Mouse (Mus musculus) left cerebral cortex, postnatal 10 days (tissue): ENCODE measurements around the gene Tnpo3. TPM values are rescaled to one million over a fixed set of nuclear protein-coding genes. Genes with fewer than 3 reads are reported as not detected.

ENCODE experiments used
- DNase-seq, 2 experiments: peaks; one replicate each; pipeline ENCODE4 v3.0.0; 2021 to 2022; ENCODE audit warnings: low spot score in 2 of 2, mixed read lengths in 1 of 2; ENCODE audit errors: extremely low spot score in 1 of 2
- intact Hi-C: fragments of 180-260 bp; cut with DNase I; formaldehyde crosslinking; loops from one replicate; pipeline ENCODE4 v1.15.1; 2025
- total RNA-seq, 2 experiments: library from RNA; stranded (reverse); gene quantifications; 2 replicates each; pipeline ENCODE4 v1.2.3; 2021

Tnpo3 gene
- 10 to 100 TPM; 73.8 to 77.3 TPM for total RNA-seq

GRCm38 (mm10) chr6:29609111-29610019, at the start of gene Tnpo3:
Gene Tnpo3 (minus strand): TSS chr6:29609887.
- intact Hi-C loops: no loop called here
- DNase-seq: peak; percentile 91 to 96

GRCm38 (mm10) chr6:29658626-29659475, 49.2 kb upstream of the Tnpo3 start:
- no peak for DNase-seq

GRCm38 (mm10) chr6:29653271-29653670, 43.6 kb upstream of the Tnpo3 start:
- DNase-seq: no peak
- intact Hi-C loops: no loop called here

More at GRCm38 (mm10) chr6:29658626-29659475, 49.2 kb upstream of the Tnpo3 start:
- intact Hi-C loops: no loop called here

DNA sequence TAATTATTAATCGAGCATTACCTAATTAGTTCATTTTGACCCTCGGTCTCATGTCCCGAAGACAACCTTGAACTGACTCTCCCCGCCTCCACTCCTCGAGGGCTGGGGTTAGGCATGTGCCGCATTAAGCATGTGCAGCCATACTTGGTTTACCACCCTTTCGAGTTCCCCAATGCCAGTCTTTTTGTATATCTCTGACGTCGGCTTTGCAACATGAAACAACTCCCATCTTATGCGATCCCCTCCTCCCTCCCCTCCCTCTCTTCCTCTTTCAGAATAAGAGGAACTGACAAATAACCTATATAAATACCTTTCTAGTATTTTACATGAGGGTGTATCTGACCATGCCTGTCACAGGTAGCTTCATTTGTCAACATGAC, 40.5 kb upstream of the Tnpo3 start:
- intact Hi-C loops: no loop called here
- no peak for DNase-seq

GRCm38 (mm10) chr6:29649494-29650169, 39.9 kb upstream of the Tnpo3 start:
- DNase-seq: peak; percentile 82
- intact Hi-C loops: no loop called here

DNA sequence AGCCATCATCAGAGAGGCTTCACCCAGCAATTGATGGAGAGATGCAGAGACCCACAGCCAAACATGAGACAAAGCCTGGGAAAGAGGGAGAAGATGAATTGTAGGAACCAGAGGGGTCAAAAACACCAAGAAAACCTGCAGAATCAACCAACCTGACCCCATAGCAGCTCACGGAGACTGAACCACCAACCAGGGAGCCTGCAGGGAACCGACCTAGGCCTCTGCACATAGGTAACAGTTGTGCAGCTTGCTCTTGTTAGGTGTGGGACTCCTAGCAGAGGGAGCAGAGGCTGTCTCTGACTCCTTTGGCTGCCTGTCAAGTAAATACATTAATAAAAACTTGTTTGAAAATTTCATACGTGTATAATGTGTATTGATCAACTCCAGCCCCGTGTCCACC, 32.1 kb upstream of the Tnpo3 start:
- intact Hi-C loops: no loop called here
- DNase-seq: no peak

DNA sequence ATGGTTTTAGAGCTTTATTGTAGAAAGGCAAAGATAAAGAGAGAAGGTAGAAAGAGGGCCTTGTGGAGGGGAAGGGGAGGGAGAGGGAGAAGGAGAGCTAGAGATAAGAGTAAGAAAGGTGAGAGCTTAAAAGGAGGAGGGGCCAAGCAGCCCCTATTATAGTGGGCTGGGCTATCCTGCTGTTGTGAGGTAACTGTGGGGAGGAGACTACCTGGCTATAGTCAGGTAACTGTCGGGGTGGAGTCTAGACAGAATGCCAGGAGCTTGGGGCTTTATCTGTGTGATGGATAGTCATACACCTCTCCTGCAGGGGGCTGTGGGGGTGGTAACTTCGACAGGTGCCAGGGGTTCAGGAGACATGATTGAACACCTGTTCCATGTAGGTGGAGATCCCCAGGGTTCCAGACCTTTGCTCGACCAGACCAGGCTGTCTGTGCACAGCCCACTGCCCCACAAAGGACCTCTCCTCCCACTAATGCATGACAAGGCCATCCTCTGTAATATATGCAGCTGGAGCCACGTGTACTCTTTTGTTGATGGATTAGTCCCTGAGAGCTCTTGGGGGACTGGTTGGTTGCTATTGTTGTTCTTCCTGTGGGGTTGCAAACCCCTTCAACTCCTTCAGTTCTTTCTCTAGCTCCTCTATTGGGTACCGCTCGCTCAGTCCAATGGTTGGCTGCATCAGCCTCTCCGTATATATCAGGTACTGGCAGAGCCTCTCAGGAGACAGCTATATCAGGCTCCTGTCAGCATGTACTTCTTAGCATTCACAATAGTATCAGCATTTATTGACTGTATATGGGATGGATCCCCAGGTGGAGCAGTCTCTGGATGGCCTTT, 30.1 kb upstream of the Tnpo3 start:
- intact Hi-C loops: no loop called here

DNA sequence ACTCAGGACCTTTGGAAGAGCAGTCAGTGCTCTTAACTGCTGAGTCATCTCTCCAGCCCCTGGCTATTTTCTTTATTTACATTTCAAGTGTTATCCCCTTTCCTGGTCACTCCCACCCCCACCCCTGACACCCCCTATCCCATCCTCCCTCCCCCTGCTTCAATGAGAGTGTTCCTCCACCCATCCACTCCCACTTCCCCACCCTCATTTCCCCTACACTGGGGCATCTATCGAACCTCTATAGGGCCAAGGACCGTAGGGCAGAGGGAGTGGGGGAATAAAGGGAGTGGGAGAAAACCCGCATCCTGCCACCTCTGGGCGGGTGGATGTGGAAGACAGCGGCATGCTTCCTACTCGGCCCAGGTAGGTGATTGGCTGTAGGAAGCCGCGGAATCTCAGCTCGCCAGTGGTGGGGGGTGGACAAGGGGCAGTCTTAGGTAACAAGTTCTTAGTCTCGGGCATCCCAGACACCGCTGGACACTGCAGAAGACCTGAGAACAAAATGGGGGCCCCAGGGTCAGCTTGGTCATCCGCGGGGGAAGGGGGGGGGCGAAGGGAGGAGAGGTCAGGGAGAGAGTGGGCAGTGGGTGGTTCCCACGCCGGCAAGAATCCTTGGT, 29.3 kb upstream of the Tnpo3 start:
- intact Hi-C loops: no loop called here
- DNase-seq: no peak

More for the DNA sequence above, 30.1 kb upstream of the Tnpo3 start:
- DNase-seq: no peak

- DNase-seq: no peak
- intact Hi-C loops: no loop called here
Observed at GRCm38 (mm10) chr6:29637397-29638373, 28.0 kb upstream of the Tnpo3 start.

GRCm38 (mm10) chr6:29636322-29637092, 26.8 kb upstream of the Tnpo3 start:
- intact Hi-C loops: no loop called here
- no peak for DNase-seq

GRCm38 (mm10) chr6:29634537-29634936, 24.9 kb upstream of the Tnpo3 start:
- intact Hi-C loops: no loop called here
- no peak for DNase-seq

DNA sequence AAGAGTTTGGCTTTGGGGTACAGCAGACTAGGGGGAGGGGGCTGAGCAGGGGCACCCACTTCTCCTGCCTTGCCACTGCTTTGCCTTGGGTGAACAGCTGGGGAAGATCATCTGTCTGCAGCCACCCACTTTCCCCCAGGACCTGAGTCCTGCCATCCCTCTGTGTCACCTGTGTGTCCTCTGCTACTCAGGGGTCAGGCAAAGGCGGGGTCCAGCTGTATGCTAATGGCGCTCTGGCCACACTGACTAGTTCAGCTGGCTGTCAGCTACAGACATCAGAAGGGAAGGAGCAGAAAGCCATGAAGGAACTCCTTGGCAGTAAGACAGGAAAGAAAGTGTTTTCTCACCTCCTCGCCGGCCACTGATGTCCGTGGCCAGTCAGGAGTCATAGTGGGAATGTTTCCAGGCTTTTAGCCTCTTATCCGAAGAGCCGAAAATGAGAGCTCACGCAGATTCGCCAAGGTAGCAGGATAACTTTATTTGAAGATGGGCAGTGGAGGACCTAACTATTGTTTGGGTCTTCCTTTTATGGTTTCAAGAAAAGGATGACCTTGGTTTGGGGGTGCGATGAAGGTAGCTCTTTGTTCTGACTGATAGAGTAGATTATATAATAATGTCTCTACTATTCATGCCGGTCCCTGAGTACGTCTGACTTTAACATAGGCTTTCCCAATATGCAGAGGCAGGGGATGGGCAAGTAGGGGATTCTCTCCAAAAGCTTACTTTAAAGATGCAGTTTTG, 23.0 kb upstream of the Tnpo3 start:
- intact Hi-C loops: no loop called here
- DNase-seq: no peak

DNA sequence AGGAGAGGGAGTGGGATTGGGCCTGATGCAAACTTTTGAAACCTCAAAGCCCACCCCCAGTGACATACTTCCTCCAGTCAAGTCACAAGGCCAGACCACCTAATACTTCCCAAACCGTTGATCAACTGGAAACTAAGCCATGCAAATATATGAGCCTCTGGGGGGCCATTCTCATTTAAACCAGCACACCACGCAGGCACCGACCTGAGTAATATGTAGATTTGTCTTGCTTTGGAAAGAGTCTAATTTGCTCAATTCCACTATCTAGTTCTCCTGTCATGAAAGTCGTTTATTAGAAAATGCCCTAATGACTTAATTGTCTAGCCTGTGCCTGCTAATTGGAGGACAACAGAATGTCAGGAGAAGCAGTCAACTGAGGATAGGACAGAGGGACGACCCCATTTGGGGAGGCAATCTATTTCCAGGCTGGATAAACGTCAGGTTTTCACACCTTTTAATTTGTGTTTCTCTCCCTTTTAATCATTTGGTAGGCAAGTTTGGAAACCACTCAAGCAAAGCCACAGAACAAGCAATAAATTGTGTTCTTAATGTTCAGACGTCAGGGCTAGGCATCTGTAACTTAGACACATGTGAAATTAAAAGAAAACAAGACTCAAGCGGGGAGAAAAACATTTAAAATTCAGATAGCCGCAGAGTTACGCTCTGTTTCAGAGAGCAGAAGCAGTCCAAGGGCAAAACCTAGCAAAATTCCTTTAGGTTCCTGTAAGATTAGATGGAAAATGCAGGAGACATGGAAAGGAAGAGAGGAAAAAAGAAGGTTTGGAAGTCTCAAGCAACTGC, 22.3 kb upstream of the Tnpo3 start:
- intact Hi-C loops: no loop called here
- DNase-seq: no peak

DNA sequence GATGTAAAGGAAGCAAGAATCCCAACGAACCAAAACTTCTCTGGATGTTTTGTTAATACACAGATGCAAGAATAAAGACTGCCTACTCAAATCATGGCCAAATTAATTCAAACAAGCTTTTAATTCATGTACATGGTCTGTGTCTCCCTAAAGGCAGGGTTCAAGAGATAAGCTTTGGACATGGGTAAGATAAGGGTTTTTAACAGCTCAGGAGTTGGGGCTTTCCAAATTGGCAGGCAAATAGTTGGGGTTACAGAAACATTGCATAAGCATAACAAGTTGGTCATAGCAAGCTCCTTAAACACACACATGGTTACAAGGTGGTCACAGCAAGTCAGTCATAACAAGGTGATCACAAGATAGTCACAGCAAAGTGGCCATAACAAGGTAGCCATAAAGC, 20.5 kb upstream of the Tnpo3 start:
- DNase-seq: no peak
- intact Hi-C loops: no loop called here

DNA sequence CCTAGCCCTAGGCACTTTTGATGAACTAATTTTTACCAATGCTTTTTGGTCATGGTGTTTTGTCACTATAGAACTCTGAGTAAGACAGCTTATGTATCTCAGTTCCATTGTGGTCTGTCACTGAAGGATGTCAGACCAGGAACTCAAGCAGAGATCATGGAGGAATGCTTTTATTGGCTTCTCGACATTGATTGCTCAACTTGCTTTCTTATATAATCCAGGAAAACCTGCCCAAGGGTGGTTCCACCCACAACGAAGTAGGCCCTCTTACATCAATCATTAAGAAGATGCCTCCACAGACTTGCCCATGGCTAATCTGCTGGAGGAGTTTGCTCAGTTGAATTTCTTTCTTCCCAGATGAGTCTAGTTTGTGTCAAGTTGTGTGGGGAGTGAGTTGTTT, 18.1 kb upstream of the Tnpo3 start:
- intact Hi-C loops: no loop called here
- no peak for DNase-seq
